Mouse (Mus musculus): ENCODE measurements at regions not wholly inside any gene's neighbourhood (a gene's known extent, or its start where the extent isn't known, plus 50 kb on each side); places are given as distances from the start of the nearest gene placed in this dataset.

DNA sequence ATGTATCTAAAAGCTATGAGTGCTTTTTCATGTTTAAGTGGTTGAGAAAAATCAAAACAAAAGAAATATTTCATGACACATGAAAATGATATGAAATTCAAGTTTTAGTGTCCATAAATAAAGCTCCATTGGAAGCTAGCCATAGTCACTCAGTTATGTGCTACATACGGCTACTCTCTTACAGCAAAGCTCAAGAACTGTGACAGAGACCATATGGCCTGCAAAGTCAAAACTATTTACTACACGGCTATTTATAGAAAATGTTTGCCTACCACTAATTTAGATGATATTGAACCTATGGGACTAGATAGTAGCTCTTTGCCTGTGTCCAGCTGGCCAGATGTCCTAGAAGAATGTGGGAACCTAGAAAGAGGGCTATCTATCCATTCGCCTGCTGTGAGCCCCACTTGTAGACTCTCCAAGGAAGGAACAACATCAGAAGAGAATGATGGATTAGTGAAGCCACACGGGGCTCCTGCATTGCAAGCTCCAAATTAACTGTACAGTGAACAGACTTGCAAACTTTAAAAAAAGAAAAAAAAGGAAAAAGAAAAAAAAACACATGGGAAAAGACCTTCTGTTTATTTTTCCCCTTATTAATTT lies 518.7 kb upstream of the Jag1 start:
- TF ChIP-seq POLR2A (IDR thresholded peaks at IDR 0.05; ENCODE audit: low read depth, low read length) = no peak
- TF ChIP-seq CTCF (IDR thresholded peaks at IDR 0.05; ENCODE audit: borderline replicate concordance, insufficient read depth, low read length) = no peak

Data from embryonic fibroblast, embryonic 13.5 days (primary cell).